Mouse (Mus musculus) lung, postnatal 0 days (tissue): ENCODE data around the gene Blzf1.

Source experiments
- CTCF ChIP-seq: IDR thresholded peaks from 2 replicates; pipeline ENCODE4 v1.5.1; 2016; ENCODE audit warnings: antibody characterized with exemption, mild to moderate bottlenecking
- EP300 ChIP-seq: IDR thresholded peaks from 2 replicates; pipeline ENCODE4 v1.6.1; 2016; ENCODE audit warnings: antibody characterized with exemption, mild to moderate bottlenecking, control low read depth

DNA sequence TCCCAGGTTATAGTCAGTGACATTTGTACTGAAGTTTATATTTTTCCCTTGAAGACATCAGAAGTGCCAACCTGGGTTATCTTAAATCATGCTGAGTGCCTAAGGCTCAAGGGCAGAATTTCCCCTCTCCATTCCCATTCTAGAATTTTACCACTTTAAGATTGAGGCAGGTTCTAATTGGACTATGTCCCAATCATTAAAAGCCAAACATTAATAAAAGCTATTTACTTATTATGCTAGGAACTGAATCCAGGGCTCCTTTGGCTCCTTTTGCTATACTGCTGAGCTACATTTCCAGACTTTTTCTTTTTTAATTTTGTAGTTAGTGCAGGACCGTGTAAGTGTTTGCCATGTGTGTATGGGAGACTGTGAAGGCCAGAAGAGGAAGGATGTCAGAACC, 55.9 kb downstream of the Blzf1 start:
- no peak for TF ChIP-seq EP300
- TF ChIP-seq CTCF, result no peak
